Comparison of ENCODE assay signal across 9 mouse cellular contexts in the genomic region with DNA sequence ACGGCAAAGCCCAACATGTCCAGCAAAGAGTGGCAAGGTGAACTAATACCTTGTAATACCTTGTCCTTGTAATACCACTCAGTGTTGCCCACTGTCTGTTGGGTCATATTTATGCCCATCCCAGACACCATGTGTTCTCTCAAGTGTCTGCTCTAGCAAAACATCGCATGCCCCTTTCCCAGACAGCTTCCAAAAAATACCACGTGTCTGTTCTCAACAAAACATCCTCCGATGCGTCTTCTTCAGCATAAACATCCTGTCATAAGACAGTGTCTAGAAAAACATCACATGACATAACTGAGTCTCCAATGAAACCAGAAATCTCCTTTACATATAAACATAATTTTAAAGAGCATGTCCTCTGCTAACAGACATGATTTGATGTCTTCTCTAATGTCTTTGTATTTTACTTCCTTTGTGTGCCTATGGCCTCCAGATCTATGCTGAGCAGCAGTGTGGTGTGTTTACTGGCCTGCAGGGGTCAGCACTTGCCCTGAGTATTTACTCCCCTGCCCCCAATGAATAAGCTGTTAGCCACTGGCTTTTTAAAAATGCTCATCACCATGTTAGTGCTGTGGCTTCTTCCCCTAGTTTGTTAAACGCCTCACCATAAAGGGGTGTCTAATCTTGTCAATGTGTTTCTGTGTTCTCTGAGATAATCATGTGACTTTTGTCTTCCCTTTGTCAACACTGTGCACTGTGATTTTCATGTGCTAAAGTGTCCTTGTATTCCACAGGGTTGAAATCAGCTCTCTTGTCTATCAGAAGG. TPM values are rescaled to one million over a fixed set of nuclear protein-coding genes. Genes with fewer than 3 reads are reported as not detected.
DNase-seq lines count a peak whose midpoint lies in the region; ATAC-seq and TF ChIP-seq lines count a peak whose summit lies in the region.
"Not testable (repeated sequence)": the region's sequence is repeated elsewhere in the genome, so short reads cannot be mapped to it uniquely, and the experiment has no call there.
"Had no signal": no experiment of that assay in that cellular context is flagged by ENCODE, and none has a peak within 500 bp of the region (broad histone marks: within the 10 kb centered on the region; RNA-seq: fewer than 3 reads in every experiment).

No protein-coding gene starts in this region.

- peaks cover 14% of the 10 kb centered on the region for H3K9me3 ChIP-seq in E14TG2a.4 (ENCODE audit: low read length)

- H3K4me3 ChIP-seq in E14TG2a.4 (replicated peaks; ENCODE audit: low read length): not testable (repeated sequence)

- H3K36me3 ChIP-seq in E14TG2a.4 (ENCODE audit: insufficient read depth, low read length): not testable (repeated sequence)

- peak; percentile 46 for TF ChIP-seq CTCF in E14TG2a.4 (conservative IDR thresholded peaks at IDR 0.05; ENCODE audit: low read length)

- not testable (repeated sequence) for H3K27me3 ChIP-seq in E14TG2a.4 (ENCODE audit: insufficient read depth, low read length)

- DNase-seq in c-Kit-positive CD71-positive TER-119-negative erythroid progenitor cells, embryonic 14.5 days (ENCODE audit: low read depth): peak; percentile 46
- DNase-seq in heart, postnatal 14 days: peak; percentile 35 to 56
- DNase-seq in kidney, postnatal 36 days: peak; percentile 53 to 75
- DNase-seq in lung, postnatal 36 days: peak; percentile 74
- peak; percentile 14 for DNase-seq in ovary, postnatal 14 days (ENCODE audit: low spot score)
- peak; percentile 38 to 50 for DNase-seq in thymus, postnatal 10 days (ENCODE audit: low spot score in 2 of 2)

- intact Hi-C loops in heart, postnatal 14 days (cut with DNase I): loop anchor here (1.0 to 10.0 kb wide), 2 partner anchors 39 to 488 kb away; no protein-coding TSS in a partner anchor

- not testable (repeated sequence) for H3K4me1 ChIP-seq in E14TG2a.4 (replicated peaks; ENCODE audit: low read depth, low read length)

- ATAC-seq in erythroid progenitor cell, adult 5-6 weeks (replicated peaks; ENCODE audit: low FRiP score, poor library complexity, severe bottlenecking): 0 out of 2 replicates have a peak, but pooled peaks have one; percentile 51

RNA-seq across cellular contexts. Expression of gene Klrb1c, which starts 22.3 kb away (rescaled TPM):
- 10.5 TPM in 1 of 2 replicates, not detected in the other for total RNA-seq in erythroid progenitor cell, adult 5-6 weeks (2015; ENCODE audit: low replicate concordance)
- total RNA-seq in erythroid progenitor cell, adult 5-6 weeks (2017; ENCODE audit: low replicate concordance): 1.3 and 1.5 TPM in 2 replicates
- under 1 TPM in 1 of 2 experiments, not detected in 1; 0.12 TPM for total RNA-seq in heart, postnatal 14 days (2021)

RNA-seq across cellular contexts. Expression of gene Klrb1, which starts 43.8 kb away (rescaled TPM):
- not detected in 2 replicates for total RNA-seq in erythroid progenitor cell, adult 5-6 weeks (2015; ENCODE audit: low replicate concordance)
- not detected in 2 replicates for total RNA-seq in erythroid progenitor cell, adult 5-6 weeks (2017; ENCODE audit: low replicate concordance)
- total RNA-seq in heart, postnatal 14 days (2021): not detected
- total RNA-seq: gastrocnemius, postnatal 4 days had no signal

RNA-seq across cellular contexts. Expression of gene Gm44511, which starts 59.4 kb away (rescaled TPM):
- not detected in 2 replicates for total RNA-seq in erythroid progenitor cell, adult 5-6 weeks (2015; ENCODE audit: low replicate concordance)
- not detected in 2 replicates for total RNA-seq in erythroid progenitor cell, adult 5-6 weeks (2017; ENCODE audit: low replicate concordance)
- not detected for total RNA-seq in heart, postnatal 14 days (2021)
- total RNA-seq: gastrocnemius, postnatal 4 days had no signal

RNA-seq across cellular contexts. Expression of gene Klrb1b, which starts 59.5 kb away (rescaled TPM):
- total RNA-seq in erythroid progenitor cell, adult 5-6 weeks (2015; ENCODE audit: low replicate concordance): 2.9 TPM in 1 of 2 replicates, not detected in the other
- total RNA-seq in erythroid progenitor cell, adult 5-6 weeks (2017; ENCODE audit: low replicate concordance): not detected in 2 replicates
- total RNA-seq in heart, postnatal 14 days (2021): under 1 TPM in 1 of 2 experiments, not detected in 1; 0.17 TPM
- total RNA-seq: gastrocnemius, postnatal 4 days had no signal

Comparison
In these comparisons a context has a peak if more than half of its experiments do, and no peak if none do; other contexts are left out.
1. DNase-seq: peak in every context shown above with its lines; median percentile 74 in lung, postnatal 36 days; 64 in kidney, postnatal 36 days; 46 in c-Kit-positive CD71-positive TER-119-negative erythroid progenitor cells, embryonic 14.5 days; 46 in heart, postnatal 14 days; 44 in thymus, postnatal 10 days; 14 in ovary, postnatal 14 days.